Mouse (Mus musculus): ENCODE results near the gene AF067061. TPM values are rescaled to one million over a fixed set of nuclear protein-coding genes. Genes with fewer than 3 reads are reported as not detected.

Gene AF067061
- polyA plus RNA-seq, 1 experiment from 2014 or later = not detected

- 36% methylated on average over 14 of the region's 14 CpGs for WGBS
- Histone ChIP-seq H3K9ac (replicated peaks; ENCODE audit: low read depth, low read length) (no peak overlapping the region), H3K27me3 (ENCODE audit: control insufficient read depth, insufficient read depth, low read length) (no peaks in the 10 kb centered on the region), H3K36me3 (ENCODE audit: control insufficient read depth, insufficient read depth, low read length) (no peaks in the 10 kb centered on the region), H3K27ac (ENCODE audit: low read length) (no peak overlapping the region), H3K4me1 (ENCODE audit: control insufficient read depth, insufficient read depth, low read length) (no peaks in the 10 kb centered on the region), H3K4me2 (replicated peaks; ENCODE audit: low read depth, low read length) (no peak overlapping the region), H3K9me3 (ENCODE audit: control insufficient read depth, low read depth, low read length) (no peaks in the 10 kb centered on the region), H3K4me3 (ENCODE audit: low read depth, low read length) (no peak overlapping the region)
- ATAC-seq (ENCODE audit: insufficient number of reproducible peaks, insufficient read depth, low FRiP score, low read depth) = no peak
Observed at GRCm38 (mm10) chr13:120313584-120313983, 50.7 kb downstream of the AF067061 start.

Other genes starting within 250 kb of the AF067061 start
- not detected in 2 replicates for gene Gm36079, start 236.1 kb upstream of the AF067061 start, polyA plus RNA-seq (2014; fragmentation: Nextera tagmentation; extraction: Ambion mirVana)
- gene Gm21188, start 210.9 kb upstream of the AF067061 start, polyA plus RNA-seq (2014; fragmentation: Nextera tagmentation; extraction: Ambion mirVana) = not detected in 2 replicates
- gene Gm20767, start 122.9 kb upstream of the AF067061 start, polyA plus RNA-seq (2014; fragmentation: Nextera tagmentation; extraction: Ambion mirVana) = not detected in 2 replicates
- not detected in 2 replicates for gene Gm21818, start 90.7 kb upstream of the AF067061 start, polyA plus RNA-seq (2014; fragmentation: Nextera tagmentation; extraction: Ambion mirVana)
- not detected in 2 replicates for gene Gm21762, start 47.2 kb upstream of the AF067061 start, polyA plus RNA-seq (2014; fragmentation: Nextera tagmentation; extraction: Ambion mirVana)
- not detected in 2 replicates for gene Gm21731, start 24.0 kb upstream of the AF067061 start, polyA plus RNA-seq (2014; fragmentation: Nextera tagmentation; extraction: Ambion mirVana)
- 0.21 and 0.95 TPM in 2 replicates for gene BC147527, start 37.3 kb downstream of the AF067061 start, polyA plus RNA-seq (2014; fragmentation: Nextera tagmentation; extraction: Ambion mirVana)
- not detected in 2 replicates for gene Tcstv3, start 53.8 kb downstream of the AF067061 start, polyA plus RNA-seq (2014; fragmentation: Nextera tagmentation; extraction: Ambion mirVana)

Data from stomach, embryonic 14.5 days (tissue).